Mouse (Mus musculus): ENCODE measurements around the gene Fchsd2. TPM values are rescaled to one million over a fixed set of nuclear protein-coding genes. Genes with fewer than 3 reads are reported as not detected.

Fchsd2 gene
- polyA plus RNA-seq, 3 experiments from 2014 or later = 29.3 to 53.7 (median 41.9) TPM

DNA sequence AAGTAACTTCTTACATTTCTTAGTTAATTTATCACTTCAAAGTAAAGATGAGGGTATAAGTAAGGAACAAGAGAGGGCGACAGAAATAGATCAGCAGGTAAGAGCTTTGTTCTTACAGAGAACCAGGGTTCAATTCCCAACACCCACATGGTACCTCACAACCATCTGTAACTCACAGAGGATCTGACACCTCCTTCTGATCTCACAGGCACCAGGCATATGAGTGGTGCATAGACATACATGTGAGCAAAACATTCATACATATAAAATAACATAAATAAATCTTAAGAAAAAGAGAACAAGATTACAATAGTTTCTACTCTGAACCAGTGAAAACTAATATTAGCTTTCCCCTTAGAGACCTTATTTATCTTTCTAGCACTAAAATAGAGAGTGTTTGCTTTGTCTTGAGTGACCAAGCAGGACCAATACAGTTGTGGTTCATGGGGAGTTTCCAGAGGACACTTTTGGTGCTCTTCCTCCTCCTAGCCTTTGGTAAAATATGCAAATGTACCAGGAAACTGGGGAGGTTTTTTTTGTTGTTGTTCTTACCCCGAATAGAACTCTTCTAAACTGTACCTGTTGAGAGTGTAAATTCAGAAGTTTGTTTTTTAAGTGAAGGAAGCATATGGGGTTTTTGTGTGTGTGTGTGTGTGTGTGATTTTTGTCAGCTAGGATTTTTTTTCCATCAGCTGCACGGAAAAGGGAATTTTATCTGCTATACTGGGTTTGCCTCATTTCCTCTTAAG lies 121.0 kb downstream of the Fchsd2 start:
- ATAC-seq = peak; percentile 69

DNA sequence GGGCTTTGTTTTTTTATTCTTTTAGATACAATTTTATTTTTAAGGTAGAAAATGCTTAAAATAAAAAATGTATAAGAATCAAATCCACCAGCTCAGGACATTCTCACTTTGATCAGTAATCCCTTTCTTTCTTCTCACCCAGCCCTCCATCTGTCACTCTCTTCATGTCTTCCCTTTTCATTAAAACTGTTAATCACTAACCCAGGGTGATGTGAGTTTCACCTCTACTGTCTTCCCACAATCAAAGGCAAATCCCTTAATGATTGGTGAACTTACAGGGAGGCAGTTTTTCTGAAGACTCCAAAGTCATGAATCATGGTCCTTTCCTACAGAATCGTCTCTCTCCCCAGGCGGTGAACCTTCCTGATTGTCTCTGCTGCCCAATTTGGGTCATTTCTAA lies 124.1 kb downstream of the Fchsd2 start:
- ATAC-seq = no peak

DNA sequence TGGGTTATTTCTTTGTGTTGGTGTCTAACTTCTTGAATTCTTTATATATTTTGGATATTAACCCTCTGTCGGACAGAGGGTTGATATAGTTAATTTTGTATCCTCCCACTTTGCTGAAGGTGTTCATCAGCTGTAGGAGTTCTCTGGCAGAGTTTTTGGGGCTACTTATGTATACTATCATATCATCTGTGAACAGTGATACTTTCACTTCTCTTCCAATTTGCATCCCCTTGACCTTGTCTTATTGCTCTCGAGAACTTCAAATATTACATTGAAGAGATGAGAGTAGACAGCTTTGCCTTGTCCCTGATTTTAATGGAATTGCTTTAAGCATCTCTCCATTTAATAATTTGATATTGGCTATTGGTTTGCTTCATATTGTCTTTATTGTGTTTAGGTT lies 130.8 kb downstream of the Fchsd2 start:
- ATAC-seq = no peak

DNA sequence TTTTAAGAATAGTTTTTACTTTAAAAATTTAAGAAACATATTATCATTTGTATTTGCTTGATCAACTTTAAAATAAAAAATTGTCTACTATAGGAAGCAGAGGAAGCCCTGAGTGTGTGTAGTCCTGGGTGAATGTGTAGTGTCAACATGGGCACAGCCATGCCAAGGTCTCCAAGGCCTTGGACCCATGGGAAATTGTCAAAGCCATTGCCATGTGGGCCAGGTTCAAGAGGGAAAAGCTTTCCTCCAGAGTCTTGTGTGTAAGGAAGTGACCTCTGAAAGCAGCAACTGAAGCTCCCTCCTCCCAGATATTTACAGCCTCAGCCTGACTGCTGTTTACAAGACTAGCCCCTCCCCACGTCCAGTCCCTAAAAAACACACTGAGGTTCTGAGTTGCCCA lies 136.7 kb downstream of the Fchsd2 start:
- ATAC-seq = no peak

DNA sequence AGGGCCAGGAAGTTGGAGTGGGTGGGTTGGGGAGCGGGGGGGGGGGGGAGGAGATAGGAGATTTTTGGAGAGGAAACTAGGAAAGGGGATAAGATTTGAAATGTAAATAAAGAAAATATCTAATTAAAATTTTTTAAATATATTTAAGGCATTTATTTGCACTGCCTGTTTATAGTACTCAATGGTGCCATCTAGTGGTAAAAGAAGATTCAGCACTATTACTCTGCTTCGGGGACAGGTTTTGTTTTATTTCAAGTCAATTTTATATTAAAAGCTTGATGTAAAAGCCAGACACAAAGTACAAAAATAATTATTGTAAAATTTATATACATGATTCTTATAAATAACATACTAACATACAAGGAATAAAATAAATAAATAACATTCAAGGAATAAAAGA lies 138.8 kb downstream of the Fchsd2 start:
- ATAC-seq = no peak

DNA sequence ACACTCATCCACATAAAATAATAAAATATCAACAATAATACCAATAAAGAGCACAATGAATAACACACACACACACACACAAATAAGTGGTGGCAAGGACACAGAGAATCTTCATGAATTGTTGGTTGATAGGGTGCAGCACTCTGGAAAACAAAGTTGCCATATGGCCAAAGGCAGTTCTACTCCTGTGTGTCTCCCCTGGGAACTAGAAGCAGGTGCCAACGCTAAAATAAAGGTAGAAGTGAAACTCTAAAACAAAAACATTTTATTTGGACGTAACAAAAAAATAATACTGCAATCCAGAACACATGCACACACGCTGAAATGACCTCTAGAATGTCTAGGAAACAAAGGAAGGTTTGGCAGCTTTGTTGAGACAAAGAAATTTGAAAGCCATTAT lies 140.1 kb downstream of the Fchsd2 start:
- ATAC-seq = no peak

DNA sequence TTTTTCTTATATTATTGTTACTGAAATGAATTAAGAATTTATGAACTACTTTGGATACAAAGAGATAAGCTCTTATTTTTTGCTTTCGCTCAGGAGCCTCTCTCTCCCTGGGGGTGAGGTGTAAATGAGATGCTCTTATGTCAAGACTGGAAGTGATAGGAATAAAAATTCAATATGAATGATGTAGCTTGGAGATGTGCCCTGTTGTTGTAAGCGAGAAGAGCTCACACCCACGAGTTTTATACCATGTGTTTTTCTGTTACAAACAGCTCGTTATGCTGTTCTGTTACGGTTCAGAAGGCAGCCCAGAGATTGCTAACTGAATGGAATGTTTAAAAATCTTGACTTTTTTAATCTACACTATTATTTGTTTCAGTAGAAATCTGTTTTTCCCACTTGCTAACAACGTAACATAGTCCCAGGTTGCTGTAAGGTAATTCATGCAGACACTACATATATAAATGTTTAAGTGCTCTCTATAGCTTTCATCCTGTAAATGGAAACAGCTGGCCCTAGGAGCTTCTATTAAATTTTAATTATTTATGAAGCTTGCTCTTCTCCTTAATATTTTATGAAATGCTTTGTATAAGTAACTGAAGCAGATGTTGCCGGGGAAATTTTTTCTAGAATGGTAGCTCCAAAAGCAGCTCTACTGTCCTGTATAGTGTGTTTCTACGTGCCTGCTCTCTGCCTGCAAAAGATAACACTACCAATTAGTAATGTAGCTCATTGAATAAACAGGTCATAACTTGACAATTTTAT lies 144.2 kb downstream of the Fchsd2 start:
- no peak for ATAC-seq

DNA sequence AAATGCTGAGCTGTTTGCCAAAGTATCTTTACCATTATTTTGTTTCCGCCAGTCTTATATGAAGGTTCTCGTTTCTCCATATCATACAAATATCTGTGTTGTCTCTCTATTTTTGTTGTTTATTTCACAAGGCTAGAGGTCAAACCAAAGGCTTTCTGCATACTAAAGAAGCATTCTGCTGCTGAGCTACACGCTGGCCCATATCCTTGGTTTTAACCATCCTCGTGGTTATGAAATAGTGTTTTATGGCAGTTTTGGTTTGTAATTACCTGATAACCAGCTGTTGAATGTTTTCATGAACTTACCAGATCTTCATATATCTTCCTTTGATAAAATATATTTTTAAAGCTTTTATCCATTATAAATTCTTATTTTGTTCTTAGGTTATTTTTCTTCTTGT lies 156.1 kb downstream of the Fchsd2 start:
- no peak for ATAC-seq

DNA sequence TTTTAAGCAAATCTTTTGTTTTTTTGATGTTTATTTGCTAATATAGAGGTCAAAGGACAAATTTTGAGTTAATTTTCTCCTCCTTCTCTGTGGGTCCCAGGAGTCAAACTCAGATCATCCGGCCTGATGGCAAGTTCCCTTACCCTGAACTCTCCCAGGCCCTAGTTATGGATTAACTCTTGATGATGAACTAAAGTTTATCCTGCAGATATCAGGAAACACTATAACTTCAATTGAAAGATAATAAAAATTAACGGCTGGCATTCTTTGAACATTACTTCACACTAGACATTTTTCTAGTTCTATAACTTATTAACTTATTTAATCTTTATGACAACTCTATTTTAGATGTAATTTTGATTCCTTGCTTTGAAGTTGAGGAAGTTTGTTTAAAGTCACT lies 156.5 kb downstream of the Fchsd2 start:
- no peak for ATAC-seq

DNA sequence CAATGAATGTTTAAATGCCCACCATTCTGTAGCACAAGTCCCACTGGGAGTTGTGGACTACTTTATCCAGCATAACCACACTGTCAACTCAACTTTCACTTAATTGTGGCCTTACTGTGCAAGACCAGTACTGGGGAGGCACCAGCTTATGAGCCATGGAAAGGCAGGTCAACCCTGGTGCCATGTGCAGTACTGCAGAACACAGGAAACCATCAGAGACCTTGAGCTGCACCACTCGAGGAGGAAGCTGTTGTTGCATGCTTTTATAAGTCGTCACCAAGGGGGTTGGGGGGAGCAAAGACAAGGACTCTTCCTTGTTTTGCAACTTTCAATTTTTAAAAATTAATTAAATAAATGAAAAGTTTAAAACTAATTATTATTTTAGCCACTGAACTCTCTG lies 160.4 kb downstream of the Fchsd2 start:
- ATAC-seq = no peak

DNA sequence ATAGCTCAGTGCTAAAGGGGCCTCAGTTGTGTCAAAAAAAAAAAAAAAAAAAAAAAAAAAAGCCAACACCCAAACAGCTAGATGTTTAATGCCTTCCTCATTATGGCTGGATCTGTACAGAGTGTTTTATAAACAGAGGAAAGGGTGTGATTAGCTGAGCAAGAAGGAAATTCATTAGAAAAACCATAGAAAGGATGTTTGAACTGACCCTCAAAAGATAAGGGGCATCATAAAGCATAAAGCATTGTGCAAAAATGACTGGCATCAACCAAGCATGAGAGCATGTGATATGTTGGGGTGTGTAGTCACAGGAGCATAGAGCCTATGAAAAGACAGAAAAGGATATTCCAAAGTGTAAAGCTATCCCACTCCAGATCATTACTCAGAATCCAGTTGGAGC lies 165.8 kb downstream of the Fchsd2 start:
- no peak for ATAC-seq

DNA sequence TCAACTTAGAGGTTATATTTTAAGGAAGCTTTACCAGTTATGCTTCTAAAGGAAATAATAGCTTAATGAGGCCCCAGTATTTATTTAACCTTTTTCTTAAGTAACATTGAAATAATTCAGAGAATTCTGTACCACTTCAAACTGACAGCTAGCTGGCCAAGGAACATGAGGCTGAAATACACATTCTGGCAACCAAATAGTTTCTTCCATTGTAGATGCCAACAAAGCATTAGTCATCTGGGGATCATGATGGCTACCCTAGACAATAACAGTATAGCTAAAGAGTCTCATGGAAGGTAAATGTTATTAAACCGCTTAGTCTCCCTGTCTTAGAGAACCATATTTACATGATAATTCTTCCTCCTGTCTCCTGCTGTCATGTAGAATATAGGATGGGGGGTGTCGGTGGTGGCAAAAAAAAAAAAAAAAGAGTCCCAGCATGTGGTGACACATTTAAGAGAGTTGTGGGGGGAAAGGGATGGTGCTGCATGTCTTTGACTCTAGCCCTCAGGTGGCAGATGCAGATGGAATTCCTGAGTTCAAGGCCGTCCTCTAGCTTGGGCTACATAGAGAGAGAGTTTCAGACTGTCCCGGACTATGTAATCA lies 169.4 kb downstream of the Fchsd2 start:
- no peak for ATAC-seq

DNA sequence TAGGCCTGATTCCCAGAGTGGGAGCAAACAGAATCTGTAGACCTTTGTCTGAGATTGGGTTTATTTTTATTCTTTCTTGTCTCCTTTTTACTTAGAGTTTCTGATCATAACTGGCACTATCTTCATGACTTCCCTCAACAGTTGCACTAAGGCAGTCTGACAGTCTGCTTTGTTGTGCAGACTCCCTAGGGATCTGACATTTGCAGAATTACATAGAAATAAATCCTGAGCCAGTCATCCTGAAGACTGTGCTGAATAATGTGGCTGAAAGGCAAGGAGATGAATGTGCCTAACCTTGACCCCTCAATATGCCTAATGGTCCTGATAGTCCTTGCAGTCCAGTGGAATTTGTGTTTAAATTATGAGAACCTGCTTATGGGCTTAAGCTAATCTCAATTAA lies 170.8 kb downstream of the Fchsd2 start:
- no peak for ATAC-seq

DNA sequence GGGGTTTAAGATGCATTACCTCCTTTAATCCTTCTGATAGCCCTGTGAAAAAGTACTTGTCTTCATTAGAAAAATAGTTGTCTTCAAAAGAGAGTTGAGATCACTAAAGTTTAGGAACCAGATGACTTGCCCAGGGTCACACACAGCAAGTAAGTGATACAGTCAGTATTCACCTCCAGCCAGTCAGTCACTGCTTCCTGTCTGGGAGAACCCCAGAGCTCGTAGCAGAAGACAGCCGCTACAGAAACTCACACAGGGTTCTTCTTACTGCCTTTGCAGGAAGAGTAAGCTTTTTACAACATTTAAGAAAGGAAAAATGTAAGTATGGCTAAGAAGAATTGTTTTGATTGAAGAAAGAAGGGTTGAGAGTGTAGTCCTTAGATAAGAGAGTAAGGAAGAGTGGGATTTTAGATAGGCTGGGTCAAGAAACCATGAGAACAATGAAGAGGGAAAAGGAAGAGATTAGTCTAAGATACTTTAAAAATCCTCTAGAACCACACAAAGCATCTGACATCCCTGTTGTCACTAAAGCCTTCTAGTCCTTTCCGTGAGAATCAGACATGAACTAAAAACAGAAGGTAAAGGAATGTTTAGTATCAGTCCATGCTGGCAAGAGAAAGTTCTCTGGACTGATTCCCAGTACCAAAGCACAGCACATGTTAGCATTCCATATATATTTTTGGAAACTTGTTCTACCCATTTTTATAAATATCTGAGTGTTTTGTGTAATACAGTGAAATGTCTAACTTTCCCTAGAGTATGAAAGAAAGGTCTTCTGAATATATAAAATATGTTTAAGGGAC lies 175.0 kb downstream of the Fchsd2 start:
- no peak for ATAC-seq

DNA sequence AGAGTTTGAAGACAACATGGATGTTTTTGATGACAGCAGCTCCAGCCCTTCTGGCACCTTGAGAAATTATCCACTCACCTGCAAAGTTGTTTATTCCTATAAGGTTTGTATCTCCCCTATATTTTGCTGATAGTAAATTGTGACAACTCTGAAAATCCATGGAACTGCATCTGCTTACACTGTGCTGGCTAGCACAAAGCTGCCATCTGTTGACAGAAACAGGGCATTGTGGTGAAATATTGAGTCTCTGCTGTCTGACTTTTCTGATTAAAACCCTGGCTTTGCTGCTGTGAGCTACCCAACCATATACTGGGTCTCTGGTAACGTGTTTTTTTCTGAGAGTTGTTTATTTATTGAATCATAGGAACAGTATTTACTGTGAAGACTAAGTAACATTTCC lies 178.9 kb downstream of the Fchsd2 start:
- ATAC-seq = no peak

DNA sequence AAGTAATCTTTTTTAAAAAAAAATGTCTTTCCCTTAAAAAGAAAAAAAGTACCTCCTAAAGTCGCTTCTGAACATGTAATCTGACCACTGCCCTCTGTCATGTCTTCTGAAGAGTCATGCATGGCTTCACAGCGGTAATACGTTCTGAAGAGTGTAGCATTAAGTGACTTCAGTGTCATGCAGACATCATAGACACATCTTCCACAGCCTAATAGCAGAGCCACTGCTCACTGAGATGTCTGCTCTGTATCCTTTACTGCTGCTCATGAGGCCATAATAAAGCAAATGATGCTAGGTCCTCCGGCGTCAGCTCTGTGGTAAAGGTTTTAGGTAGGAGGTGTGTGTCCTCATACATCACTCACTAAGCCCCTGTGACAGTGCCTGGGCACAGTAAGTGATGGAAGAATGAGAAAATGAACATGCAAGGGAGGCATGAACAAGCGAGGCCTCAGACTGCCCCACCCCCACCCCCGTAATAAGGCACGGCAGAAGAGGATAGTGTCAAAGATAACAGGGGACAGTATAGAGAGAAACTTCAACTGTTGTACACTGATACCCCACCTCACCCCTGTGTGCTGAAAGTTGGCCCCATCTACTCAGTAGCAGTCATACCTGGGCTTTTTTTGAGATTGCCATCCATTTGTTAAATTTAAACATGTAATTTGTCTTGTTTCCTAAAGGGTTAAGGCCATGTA lies 179.9 kb downstream of the Fchsd2 start:
- ATAC-seq = no peak

DNA sequence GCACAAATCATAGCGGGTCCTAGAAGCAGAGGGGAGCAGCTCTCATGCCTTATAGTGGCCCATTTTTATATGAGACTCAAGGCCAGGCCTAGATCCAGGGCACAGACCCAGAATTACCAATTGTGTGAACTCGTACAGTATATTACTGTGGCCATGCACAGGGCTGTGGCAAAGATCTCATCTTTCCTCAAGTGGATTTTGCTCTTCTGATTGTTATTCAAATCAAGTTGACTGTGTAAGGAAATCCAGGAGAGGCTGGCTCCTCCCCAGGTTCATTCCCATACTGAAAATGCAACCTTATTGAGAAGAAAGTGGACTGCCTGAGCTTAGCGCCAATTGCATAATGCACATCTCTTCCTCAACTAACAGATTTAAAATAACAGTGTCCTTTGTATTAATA lies 190.1 kb downstream of the Fchsd2 start:
- ATAC-seq = no peak

DNA sequence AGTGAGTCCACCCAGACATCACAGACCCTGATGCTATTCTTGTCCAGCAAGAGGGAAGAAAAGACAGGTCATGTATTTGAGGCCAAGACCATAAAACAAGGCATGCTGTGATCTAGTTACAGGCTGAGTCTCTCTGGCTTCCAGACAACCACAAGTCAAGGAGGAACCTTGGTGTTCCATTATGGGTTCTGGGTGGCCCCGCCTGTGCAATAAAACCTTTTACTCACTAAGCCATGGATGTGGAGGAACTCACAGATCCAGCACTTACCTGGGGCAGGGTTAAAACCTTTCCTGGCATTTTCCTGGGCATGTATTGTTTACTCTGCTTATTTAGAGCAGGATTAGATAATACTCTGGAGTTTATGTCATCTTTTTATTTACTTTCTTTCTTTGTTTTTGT lies 191.8 kb downstream of the Fchsd2 start:
- no peak for ATAC-seq

DNA sequence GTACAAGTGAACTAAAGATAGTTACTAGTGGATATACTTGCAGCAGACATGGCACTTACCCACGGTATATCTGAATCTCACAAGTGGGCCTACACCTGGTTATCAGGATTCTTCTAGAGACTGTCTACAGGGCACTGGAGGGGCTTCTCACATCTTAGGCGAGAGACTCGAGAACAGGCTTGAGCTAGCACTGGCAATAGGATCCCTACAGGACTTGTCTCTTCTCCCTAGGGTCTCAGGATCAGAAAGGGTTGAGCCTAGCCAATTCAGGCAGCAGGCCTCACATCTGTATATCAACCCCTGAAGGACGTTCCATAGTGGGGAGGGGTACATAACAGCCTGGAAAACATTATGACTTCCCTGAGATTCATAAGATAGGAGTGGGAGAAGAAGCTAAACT lies 194.2 kb downstream of the Fchsd2 start:
- ATAC-seq = no peak

DNA sequence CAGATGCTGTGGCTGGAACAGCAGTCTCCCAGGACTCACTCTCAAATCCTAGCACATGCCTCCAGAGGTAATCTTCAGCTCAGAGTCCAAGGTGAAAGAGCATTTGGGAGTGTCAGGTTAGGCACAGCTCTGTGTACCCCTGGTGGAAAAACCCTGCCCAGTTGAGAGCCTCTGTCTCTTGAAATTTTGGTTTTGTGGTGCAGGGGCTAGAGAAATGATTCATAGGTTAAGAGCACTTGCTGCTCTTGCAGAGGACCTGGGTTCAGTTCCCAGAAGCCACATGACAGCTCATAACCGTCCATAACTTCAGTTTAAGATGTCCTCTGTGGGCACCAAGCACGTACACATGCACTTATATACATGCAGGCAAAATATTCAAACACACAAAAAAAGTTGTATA lies 195.2 kb downstream of the Fchsd2 start:
- ATAC-seq = no peak

DNA sequence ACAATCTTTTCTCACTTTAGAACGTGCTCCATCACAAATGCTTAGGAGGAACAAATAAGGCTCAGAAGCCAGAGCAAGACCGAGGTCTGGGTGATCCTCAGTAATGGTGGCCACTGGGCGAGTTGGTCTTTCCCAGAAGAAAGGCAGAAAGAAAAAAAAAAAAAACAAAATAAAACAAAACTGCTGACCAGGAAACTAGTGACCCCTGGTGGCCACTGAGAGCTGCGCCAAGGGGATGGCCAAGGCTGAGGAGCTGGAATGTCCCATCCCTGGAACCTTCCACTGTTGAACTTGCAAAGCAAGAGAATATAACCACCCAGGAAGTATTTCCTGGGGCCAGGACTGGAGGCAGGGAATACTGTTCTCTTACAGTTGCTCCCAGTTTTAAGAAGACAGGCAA lies 195.8 kb downstream of the Fchsd2 start:
- ATAC-seq = no peak

DNA sequence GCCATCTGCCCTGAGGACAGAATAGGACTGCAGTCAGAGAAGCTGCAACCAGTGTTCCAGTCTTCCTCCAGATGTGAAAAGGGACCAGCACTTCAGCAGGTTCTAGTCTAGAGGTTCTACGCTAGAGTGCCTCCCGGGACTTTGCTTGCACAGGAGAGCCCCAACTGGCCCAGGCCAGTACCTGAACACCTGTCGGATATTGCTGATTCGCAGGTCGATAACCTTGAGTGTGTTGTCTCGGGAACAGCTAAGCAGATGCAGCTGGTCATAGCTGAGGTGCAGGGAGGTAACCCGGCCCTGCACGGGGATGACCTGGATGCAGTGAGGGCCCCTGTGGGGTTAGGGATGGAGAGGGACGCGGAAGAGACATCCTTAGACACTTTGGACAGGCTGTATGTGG lies 197.7 kb downstream of the Fchsd2 start:
- no peak for ATAC-seq

DNA sequence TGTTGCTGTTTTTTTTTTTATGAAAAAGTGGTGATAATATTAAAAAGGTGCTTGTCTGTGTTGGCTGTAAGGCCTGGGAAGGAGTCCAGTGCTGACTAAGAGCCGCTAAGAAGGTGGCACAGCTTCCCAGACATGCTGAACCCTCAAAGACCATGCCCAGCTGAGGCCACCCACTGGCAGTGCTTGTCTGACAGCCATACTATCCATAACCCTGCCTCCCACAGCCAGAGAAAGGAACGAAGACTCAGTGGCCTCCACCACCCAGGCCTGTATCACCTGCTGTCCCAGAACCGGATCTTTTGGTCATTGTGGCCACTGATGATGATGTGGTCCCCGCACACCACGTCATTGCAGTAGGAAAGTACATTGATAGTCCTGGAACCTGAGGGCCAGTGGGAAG lies 198.5 kb downstream of the Fchsd2 start:
- ATAC-seq = no peak
